Mouse (Mus musculus): ENCODE data around the gene Rps8.
A peak's percentile ranks its signal among the peaks of the same experiment; 100 is the strongest.
"Not testable (repeated sequence)": the region's sequence is repeated elsewhere in the genome, so short reads cannot be mapped to it uniquely, and the experiment has no call there.

Gene Rps8

GRCm38 (mm10) chr4:117155792-117156355 lies at the start of gene Rps8:
Gene Rps8, minus strand, starts transcription at chr4:117156243.
- peak; percentile 90 for DNase-seq

GRCm38 (mm10) chr4:117202992-117203354 lies 46.9 kb upstream of the Rps8 start:
- DNase-seq: no peak

- peak; percentile 81 for DNase-seq
Observed at GRCm38 (mm10) chr4:117202046-117202991, 46.3 kb upstream of the Rps8 start.

- no peak for DNase-seq
Observed at GRCm38 (mm10) chr4:117191804-117192203, 35.8 kb upstream of the Rps8 start.

- no peak for DNase-seq
Observed at GRCm38 (mm10) chr4:117190660-117191059, 34.6 kb upstream of the Rps8 start.

GRCm38 (mm10) chr4:117189856-117190543 lies 34.0 kb upstream of the Rps8 start:
- peak; percentile 71 for DNase-seq

- DNase-seq: peak; percentile 94
Observed at GRCm38 (mm10) chr4:117189382-117189855, 33.4 kb upstream of the Rps8 start.

- DNase-seq: no peak
Observed at GRCm38 (mm10) chr4:117188969-117189368, 32.9 kb upstream of the Rps8 start.

- not testable (repeated sequence) for DNase-seq
Observed at GRCm38 (mm10) chr4:117182759-117183096, 26.7 kb upstream of the Rps8 start.

GRCm38 (mm10) chr4:117181863-117182758 lies 26.1 kb upstream of the Rps8 start, which contains the start of gene Kif2c:
Gene Kif2c, minus strand, starts transcription at chr4:117182639.
- peak; percentile 94 for DNase-seq

GRCm38 (mm10) chr4:117169936-117170335 lies 13.9 kb upstream of the Rps8 start:
- DNase-seq: no peak

- no peak for DNase-seq
Observed at GRCm38 (mm10) chr4:117161183-117161582, 5.1 kb upstream of the Rps8 start.

GRCm38 (mm10) chr4:117159666-117160065 lies 3.6 kb upstream of the Rps8 start:
- no peak for DNase-seq

- no peak for DNase-seq
Observed at GRCm38 (mm10) chr4:117156372-117156771, 329 bp upstream of the Rps8 start.

- no peak for DNase-seq
Observed at GRCm38 (mm10) chr4:117155020-117155791, 837 bp downstream of the Rps8 start.

- DNase-seq: no peak
Observed at GRCm38 (mm10) chr4:117152714-117153113, 3.3 kb downstream of the Rps8 start.

GRCm38 (mm10) chr4:117151416-117151815 lies 4.6 kb downstream of the Rps8 start:
- DNase-seq: no peak

GRCm38 (mm10) chr4:117150212-117150733 lies 5.8 kb downstream of the Rps8 start:
- DNase-seq: no peak

GRCm38 (mm10) chr4:117149291-117150211 lies 6.5 kb downstream of the Rps8 start:
- DNase-seq: no peak

- no peak for DNase-seq
Observed at GRCm38 (mm10) chr4:117148815-117149214, 7.2 kb downstream of the Rps8 start.

All from kidney, adult 9 months (tissue).